Mouse (Mus musculus): ENCODE measurements at regions not wholly inside any gene's neighbourhood (a gene's known extent, or its start where the extent isn't known, plus 50 kb on each side); places are given as distances from the start of the nearest gene placed in this dataset.

- Histone ChIP-seq H3K9ac (no peak overlapping the region), H3K27me3 (replicated peaks) (no peaks in the 10 kb centered on the region), H3K36me3 (no peaks in the 10 kb centered on the region), H3K4me3 (no peak overlapping the region), H3K27ac (replicated peaks) (no peak overlapping the region), H3K4me1 (no peaks in the 10 kb centered on the region), H3K4me2 (no peak overlapping the region), H3K9me3 (no peaks in the 10 kb centered on the region)
- no peak for ATAC-seq (ENCODE audit: extremely low read depth, insufficient number of reproducible peaks, low FRiP score, low TSS enrichment)
- WGBS = 68% methylated on average over 14 of the region's 14 CpGs
These were observed 181.7 kb upstream of the Arrdc4 start for GRCm38 (mm10) chr7:68930627-68931334.

DNA sequence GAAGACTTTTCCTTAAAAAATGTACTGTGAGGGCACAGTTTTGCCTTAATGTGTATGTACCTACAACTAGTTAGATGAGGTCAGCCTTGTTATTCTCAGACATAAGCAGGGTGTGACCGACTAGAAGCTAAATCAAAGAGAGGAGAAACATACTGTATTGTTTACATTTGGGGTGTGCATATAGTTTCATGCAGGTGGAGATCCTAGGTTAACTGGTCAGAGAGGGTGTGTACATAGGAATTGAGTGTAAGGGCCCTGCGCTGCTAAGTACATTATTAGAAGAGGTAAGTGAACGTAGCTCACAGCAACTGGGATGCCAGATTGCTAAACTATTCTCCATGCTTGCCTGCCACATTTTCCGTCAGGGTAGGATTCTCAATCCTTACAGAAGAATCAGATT is 180.6 kb upstream of the Arrdc4 start:
- Histone ChIP-seq H3K4me2 (no peak overlapping the region), H3K4me1 (no peaks in the 10 kb centered on the region), H3K9me3 (no peaks in the 10 kb centered on the region), H3K27ac (replicated peaks) (no peak overlapping the region), H3K27me3 (replicated peaks) (no peaks in the 10 kb centered on the region), H3K9ac (no peak overlapping the region), H3K4me3 (no peak overlapping the region), H3K36me3 (no peaks in the 10 kb centered on the region)
- no peak for ATAC-seq (ENCODE audit: extremely low read depth, insufficient number of reproducible peaks, low FRiP score, low TSS enrichment)
- 75% methylated on average over 4 of the region's 4 CpGs for WGBS

- H3K9me3 ChIP-seq = no peaks in the 10 kb centered on the region
- H3K27me3 ChIP-seq (replicated peaks) = no peaks in the 10 kb centered on the region
- no peaks in the 10 kb centered on the region for H3K4me1 ChIP-seq
- no peak overlapping the region for H3K9ac ChIP-seq
- ATAC-seq (ENCODE audit: extremely low read depth, insufficient number of reproducible peaks, low FRiP score, low TSS enrichment) = no peak
- H3K36me3 ChIP-seq = no peaks in the 10 kb centered on the region
- H3K27ac ChIP-seq (replicated peaks) = no peak overlapping the region
- no peak overlapping the region for H3K4me2 ChIP-seq
- no peak overlapping the region for H3K4me3 ChIP-seq
- 64% methylated on average over 4 of the region's 4 CpGs for WGBS
These were observed 176.6 kb upstream of the Arrdc4 start for GRCm38 (mm10) chr7:68925640-68926039.

- WGBS = 72% methylated on average over 9 of the region's 9 CpGs
These were observed 169.8 kb upstream of the Arrdc4 start for GRCm38 (mm10) chr7:68918632-68919435.

GRCm38 (mm10) chr7:68917876-68918200 is 168.8 kb upstream of the Arrdc4 start:
- Histone ChIP-seq H3K27ac (replicated peaks) (no peak overlapping the region), H3K36me3 (no peaks in the 10 kb centered on the region), H3K27me3 (replicated peaks) (no peaks in the 10 kb centered on the region), H3K4me1 (peaks cover 7% of the 10 kb centered on the region), H3K4me3 (no peak overlapping the region), H3K4me2 (peak overlapping the region; percentile 59), H3K9me3 (no peaks in the 10 kb centered on the region), H3K9ac (no peak overlapping the region)
- WGBS = 16% methylated on average over 2 of the region's 2 CpGs
- ATAC-seq (ENCODE audit: extremely low read depth, insufficient number of reproducible peaks, low FRiP score, low TSS enrichment) = no peak

More at GRCm38 (mm10) chr7:68918632-68919435, 169.8 kb upstream of the Arrdc4 start:
- Histone ChIP-seq H3K4me2 (no peak overlapping the region), H3K27me3 (replicated peaks) (no peaks in the 10 kb centered on the region), H3K9ac (no peak overlapping the region), H3K27ac (replicated peaks) (no peak overlapping the region), H3K4me3 (no peak overlapping the region), H3K36me3 (no peaks in the 10 kb centered on the region), H3K4me1 (peaks cover 7% of the 10 kb centered on the region), H3K9me3 (no peaks in the 10 kb centered on the region)
- no peak for ATAC-seq (ENCODE audit: extremely low read depth, insufficient number of reproducible peaks, low FRiP score, low TSS enrichment)

- no peaks in the 10 kb centered on the region for H3K9me3 ChIP-seq
- peak overlapping the region; percentile 59 for H3K4me2 ChIP-seq
- H3K27me3 ChIP-seq (replicated peaks) = no peaks in the 10 kb centered on the region
- H3K36me3 ChIP-seq = no peaks in the 10 kb centered on the region
- no peak overlapping the region for H3K9ac ChIP-seq
- WGBS = 35% methylated on average over 21 of the region's 21 CpGs
- no peak overlapping the region for H3K27ac ChIP-seq (replicated peaks)
- peak overlapping the region; percentile 25 for H3K4me3 ChIP-seq
- H3K4me1 ChIP-seq = peaks cover 7% of the 10 kb centered on the region
- ATAC-seq (ENCODE audit: extremely low read depth, insufficient number of reproducible peaks, low FRiP score, low TSS enrichment) = no peak
These were observed 168.3 kb upstream of the Arrdc4 start for GRCm38 (mm10) chr7:68917137-68917875.

DNA sequence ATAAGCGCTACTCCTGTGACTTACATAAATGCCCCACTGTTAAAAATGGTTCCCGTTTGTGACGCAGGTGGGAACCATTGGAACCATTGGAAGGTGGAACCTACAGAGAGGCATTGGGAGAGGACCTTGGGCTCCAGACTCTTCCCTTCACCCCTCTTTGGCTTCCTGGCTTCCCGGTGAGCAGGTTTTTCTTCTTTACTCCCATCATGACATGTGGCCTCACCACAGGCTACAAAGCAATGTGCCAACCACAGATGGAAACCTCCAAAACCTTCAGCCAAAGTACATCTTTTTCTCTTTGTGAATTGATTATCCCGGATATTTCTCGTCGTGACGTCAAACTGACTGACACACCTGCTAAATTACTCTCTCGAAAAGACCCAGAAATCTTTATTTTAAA is 166.9 kb upstream of the Arrdc4 start:
- no peak overlapping the region for H3K27ac ChIP-seq (replicated peaks)
- H3K9ac ChIP-seq = no peak overlapping the region
- 85% methylated on average over 9 of the region's 9 CpGs for WGBS
- H3K27me3 ChIP-seq (replicated peaks) = no peaks in the 10 kb centered on the region
- ATAC-seq (ENCODE audit: extremely low read depth, insufficient number of reproducible peaks, low FRiP score, low TSS enrichment) = no peak
- no peak overlapping the region for H3K4me2 ChIP-seq
- no peak overlapping the region for H3K4me3 ChIP-seq
- H3K4me1 ChIP-seq = peaks cover 7% of the 10 kb centered on the region
- H3K36me3 ChIP-seq = no peaks in the 10 kb centered on the region
- no peaks in the 10 kb centered on the region for H3K9me3 ChIP-seq

DNA sequence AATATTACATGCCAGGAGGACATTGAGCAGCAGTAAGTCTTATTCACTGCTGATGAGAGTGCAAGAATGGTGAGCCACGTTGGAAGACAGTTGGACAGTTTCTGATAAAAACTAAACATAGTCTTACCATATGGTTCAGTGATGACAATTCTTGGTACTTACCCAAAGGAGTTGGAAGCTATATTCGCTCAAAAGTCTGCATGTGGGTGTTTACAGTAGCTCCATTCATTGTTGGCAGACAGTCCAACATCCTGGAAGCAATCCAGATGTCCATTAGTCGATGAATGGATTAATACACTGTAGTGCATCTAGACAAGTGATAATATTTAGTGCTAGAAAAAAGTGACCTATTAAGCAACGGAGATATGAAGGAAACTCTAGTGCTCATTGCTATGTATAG is 165.3 kb upstream of the Arrdc4 start:
- Histone ChIP-seq H3K27me3 (replicated peaks) (no peaks in the 10 kb centered on the region), H3K4me3 (no peak overlapping the region), H3K9ac (no peak overlapping the region), H3K9me3 (no peaks in the 10 kb centered on the region), H3K36me3 (no peaks in the 10 kb centered on the region), H3K4me1 (peaks cover 7% of the 10 kb centered on the region), H3K4me2 (no peak overlapping the region), H3K27ac (replicated peaks) (no peak overlapping the region)
- no peak for ATAC-seq (ENCODE audit: extremely low read depth, insufficient number of reproducible peaks, low FRiP score, low TSS enrichment)
- WGBS = 46% methylated on average over 4 of the region's 4 CpGs

DNA sequence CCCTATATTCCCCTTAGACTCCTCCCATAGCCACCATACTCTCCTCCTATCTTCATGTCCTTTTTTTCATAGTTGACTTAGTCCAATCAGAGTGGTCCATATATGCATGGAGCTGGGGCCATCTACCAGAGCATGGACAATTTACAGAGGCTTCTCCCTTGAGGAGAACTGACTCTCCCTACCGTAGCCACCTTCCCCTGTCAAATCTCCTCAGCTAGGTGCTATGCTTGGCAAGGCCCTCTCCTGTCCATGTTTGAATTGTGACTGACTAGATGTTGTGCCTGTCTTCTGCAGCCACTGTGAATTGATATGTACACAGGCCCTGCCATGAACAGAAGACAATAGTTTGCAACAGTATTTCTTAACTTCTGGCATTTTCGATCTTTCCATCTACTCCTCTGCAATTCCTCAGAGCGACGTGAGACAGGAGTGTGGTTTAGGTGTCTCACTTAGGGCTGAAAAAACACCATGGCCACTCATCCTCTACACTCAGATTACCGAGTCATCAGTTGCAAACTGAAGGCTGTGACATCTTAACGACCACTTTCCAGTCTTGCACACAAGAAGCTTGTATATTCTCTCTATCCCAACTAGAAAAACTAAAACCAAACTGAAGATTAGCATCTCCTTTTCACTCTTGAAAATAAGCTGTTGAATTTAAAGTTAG is 163.1 kb upstream of the Arrdc4 start:
- ATAC-seq (ENCODE audit: extremely low read depth, insufficient number of reproducible peaks, low FRiP score, low TSS enrichment) = no peak
- Histone ChIP-seq H3K36me3 (no peaks in the 10 kb centered on the region), H3K4me1 (peaks cover 1% of the 10 kb centered on the region), H3K4me2 (no peak overlapping the region), H3K4me3 (no peak overlapping the region), H3K9me3 (no peaks in the 10 kb centered on the region), H3K9ac (no peak overlapping the region), H3K27me3 (replicated peaks) (no peaks in the 10 kb centered on the region), H3K27ac (replicated peaks) (no peak overlapping the region)
- 71% methylated on average over 6 of the region's 6 CpGs for WGBS

- no peaks in the 10 kb centered on the region for H3K27me3 ChIP-seq (replicated peaks)
- no peaks in the 10 kb centered on the region for H3K4me1 ChIP-seq
- H3K27ac ChIP-seq (replicated peaks) = no peak overlapping the region
- no peak overlapping the region for H3K4me2 ChIP-seq
- ATAC-seq (ENCODE audit: extremely low read depth, insufficient number of reproducible peaks, low FRiP score, low TSS enrichment) = no peak
- H3K36me3 ChIP-seq = no peaks in the 10 kb centered on the region
- H3K9me3 ChIP-seq = no peaks in the 10 kb centered on the region
- H3K4me3 ChIP-seq = no peak overlapping the region
- WGBS = 70% methylated on average over 3 of the region's 3 CpGs
- no peak overlapping the region for H3K9ac ChIP-seq
These were observed 162.5 kb upstream of the Arrdc4 start for GRCm38 (mm10) chr7:68911562-68911961.

DNA sequence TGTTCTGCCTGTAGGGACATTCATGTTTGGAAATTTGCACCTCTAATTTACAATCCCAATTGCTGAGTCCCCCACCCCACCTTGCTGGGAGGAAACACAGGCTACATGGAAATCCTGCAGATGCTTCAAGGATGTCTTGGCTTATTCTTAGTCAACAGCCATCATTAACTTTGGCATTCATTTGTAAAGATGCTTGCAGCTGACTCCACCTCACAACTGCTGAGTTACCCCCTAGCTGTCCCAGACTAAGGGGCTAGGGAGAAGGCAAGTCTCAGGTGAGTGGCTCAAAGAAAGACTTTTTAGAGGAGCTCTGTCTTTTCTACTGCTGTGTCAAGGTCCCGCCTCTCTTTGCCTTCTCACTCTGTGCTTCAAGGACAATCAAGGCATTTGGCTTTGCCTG is 160.7 kb upstream of the Arrdc4 start:
- Histone ChIP-seq H3K4me1 (no peaks in the 10 kb centered on the region), H3K9ac (no peak overlapping the region), H3K27me3 (replicated peaks) (no peaks in the 10 kb centered on the region), H3K9me3 (no peaks in the 10 kb centered on the region), H3K36me3 (no peaks in the 10 kb centered on the region), H3K4me2 (no peak overlapping the region), H3K27ac (replicated peaks) (no peak overlapping the region), H3K4me3 (no peak overlapping the region)
- 67% methylated on average over 1 of the region's 1 CpGs for WGBS
- ATAC-seq (ENCODE audit: extremely low read depth, insufficient number of reproducible peaks, low FRiP score, low TSS enrichment) = no peak
